Mouse (Mus musculus): ENCODE results near the gene Gm11492.

Gene Gm11492

DNA sequence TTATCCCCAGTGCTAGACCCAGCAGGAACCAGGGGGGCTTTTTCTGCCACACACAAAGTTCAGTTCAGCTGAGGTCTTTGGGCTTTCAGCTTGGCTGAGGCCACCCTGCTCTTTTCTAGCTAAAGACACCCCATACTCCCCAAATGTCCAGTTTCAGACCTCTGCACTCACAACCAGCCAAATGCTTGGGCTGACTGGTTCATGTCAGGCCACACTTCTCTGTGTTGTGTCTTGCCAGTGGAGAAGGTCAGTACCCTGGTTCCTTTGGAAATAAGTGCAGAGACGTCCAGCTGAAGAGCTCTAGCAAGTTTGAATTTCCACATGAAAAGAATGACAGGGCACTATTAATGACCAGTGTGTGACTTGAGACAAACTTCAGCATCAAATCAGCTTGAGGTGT is 13.3 kb downstream of the Gm11492 start:
- DNase-seq = no peak

- peak in 1 of 2 experiments; percentile 39 for DNase-seq
These were observed 14.2 kb downstream of the Gm11492 start for GRCm38 (mm10) chr11:87580543-87581085.

GRCm38 (mm10) chr11:87581161-87581865 is 14.9 kb downstream of the Gm11492 start:
- DNase-seq = no peak

DNA sequence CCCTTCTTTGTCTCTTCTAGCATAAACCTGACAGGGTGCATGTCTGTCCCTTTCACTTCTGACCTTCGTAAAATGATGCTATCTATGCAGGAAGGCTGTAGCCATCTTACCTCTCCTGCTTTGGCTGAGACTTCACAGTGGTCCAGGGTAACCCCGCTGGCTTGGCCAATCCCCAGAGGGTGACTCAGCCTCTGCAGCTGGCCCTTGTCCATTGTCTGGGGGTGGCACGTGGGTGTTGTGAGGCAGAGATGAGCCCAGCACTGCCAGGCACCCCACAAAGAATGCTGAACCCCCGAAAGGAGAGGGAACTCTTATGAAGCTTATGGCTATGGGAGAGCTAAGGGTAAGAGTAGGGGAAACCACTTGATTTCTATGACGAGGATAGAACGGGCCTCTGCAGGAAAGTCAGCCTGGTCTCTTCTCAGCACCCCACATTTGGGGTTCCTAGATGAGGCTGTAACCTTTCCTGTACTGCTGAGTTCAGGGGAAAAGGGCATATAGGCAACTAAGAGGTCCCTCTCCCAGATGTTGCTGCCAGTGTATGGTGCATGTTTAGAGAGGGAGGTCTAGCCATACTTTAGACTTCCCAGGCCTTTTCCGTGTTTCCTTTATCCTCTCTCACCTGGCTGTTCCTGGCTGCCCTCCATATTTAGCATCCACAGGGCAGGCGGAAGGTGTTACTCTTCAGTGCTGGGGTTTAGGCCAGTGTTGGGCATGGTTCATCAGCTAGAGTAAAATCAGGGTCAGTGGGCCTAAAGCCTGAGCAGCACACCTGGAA is 15.7 kb downstream of the Gm11492 start:
- DNase-seq = peak; percentile 49 to 59

DNA sequence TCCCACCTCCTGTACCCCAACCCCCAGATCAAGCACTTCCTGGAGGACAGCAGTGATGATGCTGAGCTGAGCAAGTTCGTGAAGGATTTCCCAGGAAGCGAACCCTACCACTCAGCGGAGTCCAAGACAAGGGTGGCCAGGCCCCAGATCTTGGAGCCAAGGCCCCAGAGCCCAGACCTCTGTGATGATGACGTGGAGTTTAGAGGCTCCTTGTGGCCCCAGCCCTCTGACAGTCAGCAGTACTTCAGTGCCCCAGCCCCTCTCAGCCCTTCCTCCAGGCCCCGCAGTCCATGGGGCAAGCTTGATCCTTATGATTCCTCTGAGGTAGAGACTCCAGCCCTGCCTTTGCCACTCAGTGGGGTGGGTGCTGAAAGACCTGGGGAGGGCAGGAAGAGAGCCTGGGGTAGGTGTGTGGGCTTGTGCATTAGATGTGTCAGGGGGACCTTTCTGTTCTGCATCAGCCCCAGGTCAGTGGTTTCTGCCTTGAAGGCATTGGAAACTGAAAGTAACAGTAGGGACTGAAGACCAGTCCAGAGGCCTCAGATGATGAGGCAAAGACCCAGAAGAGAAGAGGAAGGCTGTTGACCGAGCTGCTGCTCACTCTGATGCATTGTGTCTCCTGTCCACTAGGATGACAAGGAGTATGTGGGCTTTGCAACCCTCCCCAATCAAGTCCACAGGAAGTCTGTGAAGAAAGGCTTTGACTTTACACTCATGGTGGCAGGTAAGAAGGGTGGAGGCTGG is 17.0 kb downstream of the Gm11492 start:
- no peak for DNase-seq

- DNase-seq = no peak
These were observed 18.5 kb downstream of the Gm11492 start for GRCm38 (mm10) chr11:87584711-87585505.

DNA sequence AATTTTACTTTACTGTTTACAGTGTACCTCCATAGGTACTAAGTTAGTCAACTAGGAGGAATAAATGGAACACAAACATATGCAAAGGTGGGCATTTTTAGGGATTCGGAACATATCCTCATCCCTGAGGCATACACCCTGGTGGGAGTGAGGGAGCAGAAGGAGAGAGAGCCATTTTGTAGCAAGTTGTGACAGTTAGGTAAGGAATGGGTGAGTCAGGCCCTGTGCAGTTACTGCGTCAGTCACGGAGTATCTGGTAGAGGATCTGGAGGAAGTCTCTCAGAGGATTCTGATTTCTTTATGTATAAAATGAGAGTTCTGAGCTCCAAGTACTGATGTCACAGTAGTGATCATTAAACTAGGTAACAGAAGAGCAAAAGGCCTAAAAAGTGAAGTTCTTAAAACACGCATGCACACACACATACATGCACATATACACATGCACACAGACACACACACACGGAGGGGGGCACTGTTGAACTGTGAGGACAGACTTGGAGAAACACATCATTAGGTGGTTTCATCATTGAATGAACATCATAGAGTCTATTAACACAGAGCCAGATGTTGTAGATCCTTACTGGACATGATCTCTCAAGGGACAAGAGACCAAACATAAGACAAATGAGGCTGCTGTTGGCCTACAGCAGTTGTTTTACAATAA is 20.9 kb downstream of the Gm11492 start:
- no peak for DNase-seq

DNA sequence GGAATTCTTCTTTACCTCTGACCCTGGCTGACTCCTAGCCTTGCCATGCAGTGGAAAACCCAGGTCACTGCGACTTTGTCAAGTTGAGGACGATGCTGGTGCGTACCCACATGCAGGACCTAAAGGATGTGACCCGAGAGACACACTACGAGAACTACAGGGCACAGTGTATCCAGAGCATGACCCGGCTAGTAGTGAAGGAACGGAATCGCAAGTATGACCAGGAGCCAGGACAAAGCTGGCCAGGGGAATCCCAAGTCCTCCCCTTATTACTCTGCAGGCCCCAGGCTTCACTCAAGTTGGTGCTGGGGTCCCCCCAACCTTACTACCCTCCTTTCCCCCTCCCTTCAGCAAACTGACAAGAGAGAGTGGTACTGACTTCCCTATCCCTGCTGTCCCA is 23.2 kb downstream of the Gm11492 start:
- DNase-seq = no peak

GRCm38 (mm10) chr11:87590841-87591525 is 24.5 kb downstream of the Gm11492 start:
- DNase-seq = peak in 1 of 2 experiments; percentile 58

DNA sequence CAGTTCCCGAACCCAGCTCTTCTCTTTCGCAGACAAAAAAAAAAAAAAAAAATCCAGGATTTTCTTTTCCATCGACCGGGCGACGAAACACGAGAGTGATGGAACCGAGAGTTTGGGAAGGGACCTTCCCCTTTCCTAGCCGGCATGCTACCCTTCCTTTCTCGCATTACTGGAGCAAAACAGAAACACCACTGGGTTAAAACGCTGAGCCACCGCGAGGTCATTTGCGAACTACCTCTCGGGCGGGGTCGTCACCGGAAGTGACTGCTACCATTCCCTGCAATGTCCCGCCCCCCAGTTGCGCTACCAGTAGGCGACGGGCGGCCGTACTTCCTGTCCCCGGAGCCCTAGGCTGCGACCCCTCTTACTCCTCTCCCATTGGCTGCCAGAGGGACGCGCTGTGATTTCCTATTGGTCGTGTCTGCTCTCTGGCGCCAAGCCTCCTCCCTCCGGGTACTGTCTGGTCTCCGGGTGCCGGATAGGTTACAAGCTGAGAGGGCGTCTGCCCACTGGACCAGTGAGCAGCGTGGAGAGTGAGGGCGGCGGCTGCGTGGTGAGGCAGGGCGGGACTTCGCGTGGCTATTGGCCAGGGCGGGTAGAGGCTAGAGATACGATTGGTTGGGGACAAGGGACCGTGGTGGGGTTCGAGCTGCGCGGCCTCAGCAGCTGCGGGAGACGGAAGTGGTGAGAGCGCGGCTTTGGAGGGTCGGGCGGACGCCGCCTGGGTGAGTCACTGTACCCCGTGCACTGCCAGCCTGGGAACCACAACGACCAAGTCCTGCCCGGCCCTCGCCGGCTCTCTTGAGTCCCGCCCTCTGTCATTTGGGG is 25.3 kb downstream of the Gm11492 start, which contains the start of gene Mtmr4:
Mtmr4 (plus strand) TSS at position 637 of the 828 bp plus-strand sequence.
- peak; percentile 99 to 100 for DNase-seq

- DNase-seq = no peak
These were observed 25.9 kb downstream of the Gm11492 start for GRCm38 (mm10) chr11:87592354-87592695.

- no peak for DNase-seq
These were observed 26.5 kb downstream of the Gm11492 start for GRCm38 (mm10) chr11:87592713-87593598.

GRCm38 (mm10) chr11:87595327-87595841 is 28.9 kb downstream of the Gm11492 start:
- DNase-seq = peak; percentile 90 to 96

DNA sequence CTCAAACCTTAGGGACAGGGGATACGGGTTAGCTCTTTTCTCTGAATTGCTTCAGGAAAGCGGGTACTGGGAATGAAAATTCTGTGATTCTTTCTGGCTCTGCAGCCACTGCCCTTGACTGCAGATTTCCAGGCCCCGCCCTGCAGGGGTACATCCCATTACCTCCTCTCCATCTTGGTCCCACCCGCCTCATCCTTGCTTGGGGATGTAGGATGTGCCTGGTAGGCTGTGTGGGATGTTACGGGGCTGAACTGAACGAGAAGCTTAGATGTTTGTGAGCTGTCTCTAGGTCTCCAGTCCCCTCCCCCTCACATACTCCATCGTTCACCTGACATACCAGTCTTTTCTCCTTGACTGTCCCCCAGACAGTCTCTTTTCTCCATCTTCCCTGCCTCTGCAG is 29.5 kb downstream of the Gm11492 start:
- DNase-seq = peak in 1 of 2 experiments; percentile 49

GRCm38 (mm10) chr11:87596492-87596891 is 30.0 kb downstream of the Gm11492 start:
- DNase-seq = no peak

DNA sequence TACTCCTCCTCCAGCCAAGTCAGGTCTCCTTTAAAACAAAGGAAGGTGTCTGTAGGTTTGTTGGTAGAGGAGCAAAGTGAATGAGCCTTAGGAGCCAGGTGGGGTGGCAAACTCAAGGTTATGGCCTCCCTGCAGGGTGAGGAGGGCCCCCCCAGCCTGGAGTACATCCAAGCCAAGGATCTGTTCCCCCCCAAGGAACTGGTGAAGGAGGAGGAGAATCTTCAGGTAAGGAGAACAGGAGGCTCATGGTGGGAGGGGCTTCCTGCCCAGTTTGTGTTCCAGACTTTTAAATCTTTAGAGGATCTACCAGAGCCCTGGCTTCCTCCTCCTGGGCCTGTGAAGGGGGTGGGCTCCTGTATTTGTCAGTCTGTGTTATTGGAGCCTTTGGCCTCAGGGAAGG is 30.6 kb downstream of the Gm11492 start:
- no peak for DNase-seq

DNA sequence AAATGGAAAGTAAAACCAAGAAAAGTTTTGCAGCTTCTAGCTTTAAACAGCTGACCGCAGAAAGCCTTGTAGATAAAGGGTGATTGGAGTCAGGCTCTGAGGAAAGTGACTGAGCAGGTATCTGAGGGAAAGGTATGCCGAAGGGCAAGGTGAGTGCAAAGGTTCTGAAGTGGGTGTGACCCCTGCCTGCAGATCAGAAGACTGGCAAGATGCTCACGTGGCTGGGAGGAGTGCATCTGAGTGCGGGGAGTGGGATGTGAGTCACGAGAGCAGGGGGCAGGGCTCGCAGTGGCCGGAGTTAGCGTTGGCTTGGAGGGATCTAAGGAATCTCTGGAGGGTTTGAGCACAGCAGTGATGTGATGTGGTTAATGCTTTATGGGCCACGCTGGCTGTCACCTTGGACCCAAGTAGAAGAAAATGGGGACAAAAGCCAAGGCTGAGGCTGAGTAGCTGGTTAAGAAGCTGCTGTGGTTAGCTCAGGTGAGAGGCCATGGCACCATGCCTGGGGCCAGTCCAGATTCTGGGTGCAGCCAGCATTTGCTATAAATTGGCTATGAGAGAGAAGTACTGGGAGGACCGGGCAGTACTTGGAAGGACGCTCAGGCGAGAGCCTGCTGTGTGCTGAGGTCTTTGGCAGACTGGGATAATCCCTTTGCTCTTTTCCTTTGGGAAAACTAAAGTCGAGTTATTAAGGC is 33.1 kb downstream of the Gm11492 start:
- no peak for DNase-seq

DNA sequence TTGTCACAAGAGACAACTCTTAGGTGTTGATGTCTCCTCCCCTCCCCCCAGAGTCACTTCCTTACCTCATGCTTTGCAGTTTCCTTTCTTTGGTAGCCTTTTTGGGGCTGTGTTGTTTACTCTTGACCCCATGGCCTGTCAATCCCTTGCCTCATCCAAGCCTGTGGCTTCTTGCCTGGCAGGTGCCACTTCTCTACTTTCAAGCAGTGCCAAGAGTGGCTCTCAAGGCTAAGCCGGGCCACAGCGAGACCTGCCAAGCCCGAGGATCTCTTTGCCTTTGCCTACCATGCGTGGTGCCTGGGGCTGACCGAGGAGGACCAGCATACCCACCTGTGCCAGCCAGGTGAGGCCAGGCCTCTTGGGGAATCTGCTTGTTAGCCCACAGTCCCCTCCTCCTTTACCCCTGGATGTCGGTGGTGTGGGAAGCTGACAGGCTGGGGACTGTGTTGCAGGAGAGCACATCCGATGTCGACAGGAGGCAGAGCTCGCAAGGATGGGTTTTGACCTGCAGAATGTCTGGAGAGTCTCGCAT is 33.9 kb downstream of the Gm11492 start:
- peak in 1 of 2 experiments; percentile 11 for DNase-seq
